Mouse (Mus musculus) cerebellum, postnatal 4 days (tissue): ENCODE measurements at regions not wholly inside any gene's neighbourhood (a gene's known extent, or its start where the extent isn't known, plus 50 kb on each side); places are given as distances from the start of the nearest gene placed in this dataset.

Source experiments
- DNase-seq, 2 experiments: peaks; one replicate each; pipeline ENCODE4 v3.0.0; 2022; ENCODE audit warnings: low spot score in 2 of 2, mixed read lengths in 1 of 2

DNA sequence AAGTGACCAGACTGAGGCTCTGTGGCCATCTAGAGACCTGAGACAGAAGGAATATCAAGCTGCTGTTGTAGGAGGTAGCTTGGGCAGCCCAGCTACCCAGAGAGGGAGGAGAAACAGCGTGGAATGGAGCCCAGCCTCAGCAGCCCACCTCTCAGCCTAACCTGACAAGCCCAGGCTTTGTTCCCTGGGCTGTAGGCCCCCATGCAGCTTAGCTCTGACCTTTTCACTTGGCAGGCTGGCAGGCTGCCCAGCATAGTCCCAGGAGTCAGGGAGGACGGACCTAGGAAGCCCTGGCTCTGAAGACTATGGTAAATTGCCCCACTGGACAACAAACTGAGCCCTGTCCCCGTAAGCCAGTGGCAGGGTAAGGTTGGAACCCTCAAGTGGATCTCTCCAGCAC is 141.8 kb upstream of the Csf3r start:
- no peak for DNase-seq

DNA sequence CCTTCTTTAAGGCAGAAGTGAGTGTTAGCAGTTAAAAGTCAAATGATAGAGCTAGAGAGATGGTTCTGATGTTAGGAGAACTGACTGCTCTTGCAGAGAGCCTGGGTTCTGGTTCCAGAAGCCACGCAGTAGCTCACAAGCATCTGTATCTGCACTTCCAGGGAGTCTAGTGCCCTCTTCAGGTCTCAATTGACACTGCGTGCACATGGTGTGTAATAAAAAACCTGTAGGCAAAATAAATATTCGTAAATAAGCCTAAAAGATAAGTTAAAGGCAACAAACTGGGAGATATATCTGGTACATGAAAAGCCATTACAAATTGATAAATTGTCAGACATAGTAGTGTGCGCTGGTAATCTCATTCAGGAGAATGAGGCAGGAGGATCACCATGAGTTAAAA is 133.8 kb upstream of the Csf3r start:
- no peak for DNase-seq

DNA sequence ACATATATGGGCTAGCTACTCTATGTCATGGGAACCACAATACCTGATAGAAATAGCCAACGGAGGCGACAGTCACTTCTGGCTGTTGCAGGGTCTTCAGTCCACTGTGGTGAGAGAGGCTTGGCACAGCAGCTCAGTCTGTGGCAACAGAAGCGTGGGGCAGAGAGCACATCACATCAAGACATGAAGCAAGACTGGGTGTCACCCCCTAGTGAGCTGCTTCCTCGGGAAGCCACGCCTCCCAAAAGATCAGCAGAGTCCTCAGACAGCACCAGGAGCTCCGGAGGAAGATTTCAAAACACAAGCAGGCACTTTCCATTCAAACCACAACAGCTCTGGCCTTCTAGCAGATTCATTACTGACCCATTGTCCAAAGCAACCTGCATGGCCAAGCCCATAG is 131.2 kb upstream of the Csf3r start:
- no peak for DNase-seq

- DNase-seq, result no peak
Observed at GRCm38 (mm10) chr4:125897707-125898106, 126.6 kb upstream of the Csf3r start.

DNA sequence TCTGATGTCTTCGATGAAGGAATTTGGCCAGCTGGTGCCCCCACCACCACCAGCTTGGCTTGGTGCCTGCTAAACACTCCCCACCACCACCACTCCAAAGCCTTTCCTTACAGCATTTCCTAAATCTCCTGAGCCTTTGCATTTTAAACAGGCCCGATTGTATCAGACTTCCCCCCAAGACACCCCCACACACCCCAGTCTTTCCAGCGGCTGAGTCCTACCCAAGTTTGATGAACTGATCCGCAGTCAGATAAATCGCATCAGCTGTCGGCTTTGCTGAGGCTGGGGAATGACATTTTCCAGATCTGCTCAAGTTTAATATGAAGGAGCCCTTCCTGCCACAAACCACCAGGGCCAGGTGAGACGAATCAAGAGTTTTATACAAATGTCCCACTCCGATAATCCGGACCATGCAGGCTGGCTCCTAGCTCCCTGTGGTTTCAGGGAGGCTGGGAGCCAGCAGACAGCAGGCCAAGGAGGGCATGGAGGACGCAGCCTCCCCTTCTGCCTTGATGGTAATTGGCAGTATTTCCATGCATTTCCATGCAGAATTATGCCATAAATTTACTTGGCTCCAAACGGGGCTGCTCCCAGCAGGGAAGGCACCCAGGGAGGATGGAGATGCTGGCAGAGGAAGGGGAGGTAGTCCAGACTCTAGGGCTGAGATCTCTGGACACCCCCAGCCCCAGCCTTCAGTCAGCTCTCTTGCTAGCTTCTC is 125.6 kb upstream of the Csf3r start:
- no peak for DNase-seq

DNA sequence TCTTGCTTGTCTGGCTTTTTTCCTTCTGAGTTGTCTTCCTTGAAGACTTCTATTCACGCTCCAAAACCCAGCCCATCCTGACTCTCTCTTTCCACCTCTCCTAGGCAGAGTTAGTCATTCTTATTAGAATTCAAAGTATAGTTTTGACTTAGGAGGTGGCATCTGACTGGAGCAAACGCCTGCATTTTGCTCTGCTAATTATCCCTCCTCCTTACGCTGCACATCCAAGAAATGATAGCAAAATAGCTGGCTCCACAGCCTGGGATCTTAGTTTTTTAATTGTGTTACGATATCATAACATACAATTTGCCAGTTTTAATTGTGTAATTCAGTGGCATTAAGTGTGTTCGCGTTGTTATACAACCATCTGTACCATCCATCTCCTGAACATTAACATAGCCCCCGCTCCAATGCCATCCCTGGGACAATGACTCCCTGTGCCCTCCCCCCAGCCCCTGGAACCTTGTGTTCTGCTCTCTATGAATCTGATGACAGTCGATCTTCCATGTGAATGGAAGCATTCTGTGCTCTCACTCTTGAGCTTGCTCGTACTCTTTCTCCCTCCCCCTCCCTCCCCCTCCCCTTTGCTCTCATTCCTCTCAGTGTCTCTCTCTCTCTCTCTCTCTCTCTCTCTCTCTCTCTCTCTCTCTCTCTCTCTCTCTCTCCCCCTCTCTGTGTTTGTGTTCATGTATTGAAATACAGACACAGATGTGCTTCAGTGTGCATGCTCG is 122.6 kb upstream of the Csf3r start:
- DNase-seq, result no peak

GRCm38 (mm10) chr4:125906296-125906695 is 118.1 kb upstream of the Csf3r start:
- peak in 1 of 2 experiments; percentile 28 for DNase-seq

- peak in 1 of 2 experiments; percentile 24 for DNase-seq
Observed at GRCm38 (mm10) chr4:125908901-125909300, 115.4 kb upstream of the Csf3r start.

- no peak for DNase-seq
Observed at GRCm38 (mm10) chr4:125911541-125912270, 112.6 kb upstream of the Csf3r start.

GRCm38 (mm10) chr4:125912444-125913049 is 111.8 kb upstream of the Csf3r start:
- peak; percentile 56 to 79 for DNase-seq

DNA sequence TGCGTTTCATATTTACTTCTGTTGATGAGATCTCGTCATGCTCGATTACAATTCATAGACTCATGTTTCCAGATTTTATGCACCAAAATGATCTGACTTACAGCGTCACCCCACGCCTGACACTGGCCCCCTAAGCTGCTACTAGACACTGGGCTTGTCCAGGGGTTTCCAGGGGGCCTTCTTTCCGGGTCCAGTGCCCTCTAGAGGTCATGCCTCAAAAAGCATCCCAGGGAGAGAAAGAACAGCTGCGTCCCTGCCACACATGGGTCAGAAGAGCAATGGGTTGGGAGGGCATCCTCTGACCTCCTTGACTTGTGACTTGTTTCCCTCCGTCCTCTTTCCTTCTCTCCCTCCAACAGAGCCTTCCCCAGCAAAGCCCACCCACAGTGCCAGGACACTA is 109.2 kb upstream of the Csf3r start:
- DNase-seq, result no peak

DNA sequence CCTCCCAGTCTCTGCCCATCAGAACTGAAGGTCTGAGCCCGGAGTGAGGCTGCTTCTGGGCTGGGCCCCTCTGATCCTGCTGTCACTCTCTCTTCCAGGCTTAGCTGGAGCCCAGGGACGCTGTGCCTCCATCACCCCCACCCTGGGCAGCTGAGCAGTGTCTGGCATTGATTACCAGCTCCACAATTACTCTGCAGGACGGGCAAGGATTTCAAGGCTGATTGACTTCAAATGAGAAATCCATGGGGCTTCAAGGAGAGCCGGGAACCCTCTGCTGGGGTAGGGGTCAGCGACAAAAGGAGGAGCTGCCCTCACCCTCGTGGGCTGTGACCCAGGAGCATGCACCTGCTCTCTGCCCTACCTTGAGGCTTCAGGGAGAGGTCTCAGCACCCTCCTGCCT is 107.1 kb upstream of the Csf3r start:
- DNase-seq, result no peak

DNA sequence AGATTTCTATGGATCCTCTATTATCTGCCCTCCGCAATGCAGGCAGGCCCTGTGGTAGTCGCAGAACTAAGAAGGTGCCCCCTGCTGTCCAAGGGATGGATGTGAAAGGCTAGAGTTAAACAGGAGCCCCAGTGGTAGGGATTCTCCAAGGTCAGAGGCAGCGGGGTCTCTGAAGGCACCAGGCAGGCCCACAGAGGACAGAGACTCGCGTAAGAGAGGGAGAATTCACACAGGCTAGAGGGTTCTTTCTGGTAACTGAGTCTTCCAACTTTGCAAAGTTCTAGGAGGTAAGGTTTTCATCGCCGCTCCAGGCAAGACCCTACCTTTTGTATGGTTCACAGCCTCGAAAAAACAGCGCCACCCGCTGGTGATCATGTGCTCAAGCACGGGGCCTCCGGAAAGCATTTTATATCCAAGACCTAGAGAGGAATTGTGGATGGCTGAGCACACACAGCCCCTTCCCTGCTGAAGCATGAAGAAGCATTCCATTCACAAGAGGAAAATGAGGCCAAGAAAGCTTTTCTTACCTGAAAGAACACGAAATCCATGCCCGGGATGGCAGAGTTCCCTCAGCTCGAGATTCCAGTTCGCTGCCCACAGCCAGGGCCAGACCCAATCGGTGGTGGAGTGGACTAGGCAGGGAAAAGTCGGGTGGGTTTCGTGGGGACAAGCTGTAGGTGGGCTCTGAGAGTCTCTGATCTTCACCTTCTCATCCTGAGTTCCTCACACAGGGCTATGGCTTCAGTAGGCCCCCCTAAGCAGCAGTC is 102.6 kb upstream of the Csf3r start:
- peak; percentile 60 to 74 for DNase-seq

GRCm38 (mm10) chr4:125922317-125922878 is 102.0 kb upstream of the Csf3r start:
- no peak for DNase-seq

GRCm38 (mm10) chr4:125923225-125923624 is 101.1 kb upstream of the Csf3r start:
- DNase-seq, result peak in 1 of 2 experiments; percentile 42

GRCm38 (mm10) chr4:125928196-125928595 is 96.2 kb upstream of the Csf3r start:
- no peak for DNase-seq

GRCm38 (mm10) chr4:125929122-125929772 is 95.1 kb upstream of the Csf3r start:
- DNase-seq, result no peak

DNA sequence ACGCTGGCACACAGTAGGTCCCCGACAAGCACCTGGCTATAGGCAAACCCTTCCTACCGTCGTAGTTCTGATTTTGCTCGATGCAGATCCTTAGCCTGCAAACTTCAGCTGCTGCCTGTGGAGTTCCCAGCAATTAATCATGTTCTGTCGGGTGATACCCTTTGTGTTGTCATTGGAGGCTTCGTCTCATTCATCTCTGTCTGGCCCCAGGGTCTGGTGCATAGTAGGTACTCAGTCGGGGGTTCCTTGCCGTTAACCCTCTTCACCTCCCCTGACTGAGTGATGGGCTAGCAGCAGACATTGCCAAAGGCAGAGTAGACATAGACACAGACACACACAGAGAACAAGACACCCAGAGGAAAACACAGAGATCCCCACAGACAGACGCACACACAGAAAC is 93.6 kb upstream of the Csf3r start:
- no peak for DNase-seq

- no peak for DNase-seq
Observed at GRCm38 (mm10) chr4:125931321-125931720, 93.0 kb upstream of the Csf3r start.

- DNase-seq, result no peak
Observed at GRCm38 (mm10) chr4:125932036-125932756, 92.2 kb upstream of the Csf3r start.
